Comparison of ENCODE assay signal across 23 mouse cellular contexts in the genomic region with DNA sequence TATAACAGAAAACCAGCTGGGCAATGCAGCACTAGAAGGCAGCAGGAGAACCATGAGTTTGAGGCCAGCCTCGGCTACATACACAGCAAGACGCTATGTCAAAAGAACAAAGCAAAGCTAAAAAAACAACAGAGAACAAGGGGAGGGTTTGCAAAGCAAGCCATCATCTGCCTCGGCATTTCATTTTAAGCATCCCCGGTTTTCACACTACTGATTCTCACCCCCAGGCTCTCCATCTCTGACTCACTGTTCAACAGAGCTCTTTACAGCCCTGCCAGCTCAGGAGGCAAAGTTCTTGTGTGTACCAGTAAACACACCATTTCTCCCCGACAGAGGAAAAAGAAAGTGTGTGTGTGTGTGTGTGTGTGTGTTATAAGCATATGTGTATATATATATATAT.
DNase-seq lines count a peak whose midpoint lies in the region; ATAC-seq and TF ChIP-seq lines count a peak whose summit lies in the region.
"Had no signal": no experiment of that assay in that cellular context is flagged by ENCODE, and none has a peak within 500 bp of the region (broad histone marks: within the 10 kb centered on the region; RNA-seq: fewer than 3 reads in every experiment).

No protein-coding gene starts in this region.

- no peaks in the 10 kb centered on the region for H3K27me3 ChIP-seq in Patski
- H3K27me3 ChIP-seq: embryonic facial prominence, embryonic 13.5 days; liver, embryonic 15.5 days; lung, embryonic 15.5 days had no signal

- DNase-seq in frontal cortex, postnatal 36 days (ENCODE audit: low spot score in 2 of 2) = peak; percentile 55 to 61
- DNase-seq in frontal cortex, postnatal 10 days (ENCODE audit: low spot score in 2 of 2) = no peak
- DNase-seq in left cerebral cortex, adult 11 months (ENCODE audit: low spot score) = peak; percentile 41
- DNase-seq in left cerebral cortex, postnatal 10 days (ENCODE audit: extremely low spot score in 1 of 2, low spot score in 2 of 2) = no peak
- peak; percentile 17 for DNase-seq in Patski (ENCODE audit: low read depth, low spot score)
- DNase-seq in left cerebral cortex, postnatal 14 days (ENCODE audit: low spot score in 2 of 2) = peak; percentile 26 to 54
- no peak for DNase-seq in lung, postnatal 25 days (ENCODE audit: low spot score)
- DNase-seq: adrenal gland, adult 8-10 months; cerebellum, adult 18-20 months; cerebellum, postnatal 25 days; embryo, embryonic 11 days; gastrocnemius, postnatal 36 days; heart, postnatal 36 days; kidney, adult 2 months; liver; lung, postnatal 4 days; midbrain, embryonic 14.5 days; thymus, postnatal 14 days had no signal

- CTCF ChIA-PET in Patski (lab: Charles Lee) = no interaction called here

- no peak for ATAC-seq in Patski
- ATAC-seq: activated CD4-positive, CD25-positive, alpha-beta regulatory T cell, adult 4 months; inflammation-experienced regulatory T-cells, adult 6 months had no signal

- intact Hi-C loops in left cerebral cortex, postnatal 10 days (cut with DNase I) = no loop called here
- intact Hi-C loops in left cerebral cortex, postnatal 14 days (cut with DNase I) = loop anchor here (10.0 kb wide), 1 partner anchor 468 kb away; no protein-coding TSS in a partner anchor

- in situ Hi-C loops in Patski (cut with MboI; ENCODE audit: low pct_unique_long_range_greater_than_20kb) = no loop called here

- POLR2A ChIA-PET in Patski (lab: Charles Lee) = no interaction called here

- TF ChIP-seq CTCF in Patski (IDR thresholded peaks at IDR 0.05) = no peak

Comparison
In these comparisons a context has a peak if more than half of its experiments do, and no peak if none do; other contexts are left out.
1. DNase-seq: peak in frontal cortex, postnatal 36 days (2 of 2), left cerebral cortex, adult 11 months (single experiment), Patski (single experiment) and left cerebral cortex, postnatal 14 days (2 of 2); none in frontal cortex, postnatal 10 days (0 of 2), left cerebral cortex, postnatal 10 days (0 of 2) and lung, postnatal 25 days (single experiment).